Mouse (Mus musculus): ENCODE measurements around the gene Spice1. TPM values are rescaled to one million over a fixed set of nuclear protein-coding genes. Genes with fewer than 3 reads are reported as not detected.

Spice1 gene
- polyA plus RNA-seq (2012; rRNA removed) = 7.6 and 8.9 TPM in 2 replicates

- DNase-seq = peak; percentile 95
- under 1% methylated on average over 67 of the region's 67 CpGs for WGBS
These were observed at the start of gene Spice1 for GRCm38 (mm10) chr16:44347071-44347901. Gene Spice1, plus strand, starts transcription at chr16:44347121.

GRCm38 (mm10) chr16:44299438-44300093 is 47.4 kb upstream of the Spice1 start:
- DNase-seq = no peak
- TF ChIP-seq CTCF (IDR thresholded peaks at IDR 0.05; ENCODE audit: insufficient read depth, low read length) (peak; percentile 49), POLR2A (IDR thresholded peaks at IDR 0.05; ENCODE audit: borderline replicate concordance, extremely low read depth, low read depth, low read length) (no peak)
- WGBS = 82% methylated on average over 20 of the region's 20 CpGs

More at GRCm38 (mm10) chr16:44347071-44347901, at the start of gene Spice1:
- peaks cover 4% of the 10 kb centered on the region for H3K4me1 ChIP-seq (ENCODE audit: control insufficient read depth, insufficient read depth, low read length)
- peak; percentile 25; the same call in 1 of the 2 replicates for TF ChIP-seq CTCF (IDR thresholded peaks at IDR 0.05; ENCODE audit: insufficient read depth, low read length)
- peak; percentile 57; the same call in 1 of the 2 replicates for TF ChIP-seq POLR2A (IDR thresholded peaks at IDR 0.05; ENCODE audit: borderline replicate concordance, extremely low read depth, low read depth, low read length)
- H3K4me3 ChIP-seq (replicated peaks; ENCODE audit: extremely low read depth, low read depth, low read length) = peak within 1 kb of the TSS; percentile 71

GRCm38 (mm10) chr16:44302126-44302892 is 44.6 kb upstream of the Spice1 start:
- TF ChIP-seq CTCF (IDR thresholded peaks at IDR 0.05; ENCODE audit: insufficient read depth, low read length) (no peak), POLR2A (IDR thresholded peaks at IDR 0.05; ENCODE audit: borderline replicate concordance, extremely low read depth, low read depth, low read length) (no peak)
- Histone ChIP-seq H3K4me1 (ENCODE audit: control insufficient read depth, insufficient read depth, low read length) (no peaks in the 10 kb centered on the region), H3K4me3 (replicated peaks; ENCODE audit: extremely low read depth, low read depth, low read length) (no peak overlapping the region)
- no peak for DNase-seq
- 42% methylated on average over 10 of the region's 10 CpGs for WGBS

More at GRCm38 (mm10) chr16:44299438-44300093, 47.4 kb upstream of the Spice1 start:
- no peaks in the 10 kb centered on the region for H3K4me1 ChIP-seq (ENCODE audit: control insufficient read depth, insufficient read depth, low read length)
- H3K4me3 ChIP-seq (replicated peaks; ENCODE audit: extremely low read depth, low read depth, low read length) = no peak overlapping the region

- TF ChIP-seq CTCF (IDR thresholded peaks at IDR 0.05; ENCODE audit: insufficient read depth, low read length) (no peak), POLR2A (IDR thresholded peaks at IDR 0.05; ENCODE audit: borderline replicate concordance, extremely low read depth, low read depth, low read length) (no peak)
- H3K4me3 ChIP-seq (replicated peaks; ENCODE audit: extremely low read depth, low read depth, low read length) = no peak overlapping the region
- no peaks in the 10 kb centered on the region for H3K4me1 ChIP-seq (ENCODE audit: control insufficient read depth, insufficient read depth, low read length)
- WGBS = 66% methylated on average over 2 of the region's 2 CpGs
- DNase-seq = no peak
These were observed 43.1 kb upstream of the Spice1 start for GRCm38 (mm10) chr16:44303822-44304221.

GRCm38 (mm10) chr16:44305606-44306005 is 41.3 kb upstream of the Spice1 start:
- no peaks in the 10 kb centered on the region for H3K4me1 ChIP-seq (ENCODE audit: control insufficient read depth, insufficient read depth, low read length)
- 52% methylated on average over 3 of the region's 3 CpGs for WGBS
- DNase-seq = no peak
- no peak overlapping the region for H3K4me3 ChIP-seq (replicated peaks; ENCODE audit: extremely low read depth, low read depth, low read length)
- TF ChIP-seq POLR2A (IDR thresholded peaks at IDR 0.05; ENCODE audit: borderline replicate concordance, extremely low read depth, low read depth, low read length) (no peak), CTCF (IDR thresholded peaks at IDR 0.05; ENCODE audit: insufficient read depth, low read length) (no peak)

- H3K4me3 ChIP-seq (replicated peaks; ENCODE audit: extremely low read depth, low read depth, low read length) = no peak overlapping the region
- DNase-seq = no peak
- TF ChIP-seq CTCF (IDR thresholded peaks at IDR 0.05; ENCODE audit: insufficient read depth, low read length) = no peak
- no peak for TF ChIP-seq POLR2A (IDR thresholded peaks at IDR 0.05; ENCODE audit: borderline replicate concordance, extremely low read depth, low read depth, low read length)
- no peaks in the 10 kb centered on the region for H3K4me1 ChIP-seq (ENCODE audit: control insufficient read depth, insufficient read depth, low read length)
- WGBS = 38% methylated on average over 4 of the region's 4 CpGs
These were observed 33.5 kb upstream of the Spice1 start for GRCm38 (mm10) chr16:44313422-44313821.

GRCm38 (mm10) chr16:44316350-44316749 is 30.6 kb upstream of the Spice1 start:
- 80% methylated on average over 4 of the region's 4 CpGs for WGBS
- Histone ChIP-seq H3K4me1 (ENCODE audit: control insufficient read depth, insufficient read depth, low read length) (no peaks in the 10 kb centered on the region), H3K4me3 (replicated peaks; ENCODE audit: extremely low read depth, low read depth, low read length) (no peak overlapping the region)
- TF ChIP-seq CTCF (IDR thresholded peaks at IDR 0.05; ENCODE audit: insufficient read depth, low read length) = no peak
- no peak for TF ChIP-seq POLR2A (IDR thresholded peaks at IDR 0.05; ENCODE audit: borderline replicate concordance, extremely low read depth, low read depth, low read length)
- no peak for DNase-seq

- DNase-seq = no peak
- TF ChIP-seq POLR2A (IDR thresholded peaks at IDR 0.05; ENCODE audit: borderline replicate concordance, extremely low read depth, low read depth, low read length) (no peak), CTCF (IDR thresholded peaks at IDR 0.05; ENCODE audit: insufficient read depth, low read length) (no peak)
- WGBS = 68% methylated on average over 3 of the region's 3 CpGs
- Histone ChIP-seq H3K4me1 (ENCODE audit: control insufficient read depth, insufficient read depth, low read length) (no peaks in the 10 kb centered on the region), H3K4me3 (replicated peaks; ENCODE audit: extremely low read depth, low read depth, low read length) (no peak overlapping the region)
These were observed 26.7 kb upstream of the Spice1 start for GRCm38 (mm10) chr16:44320232-44320631.

- DNase-seq = no peak
These were observed 18.3 kb upstream of the Spice1 start for GRCm38 (mm10) chr16:44328644-44329043.

More at GRCm38 (mm10) chr16:44328644-44329043, 18.3 kb upstream of the Spice1 start:
- Histone ChIP-seq H3K4me1 (ENCODE audit: control insufficient read depth, insufficient read depth, low read length) (peaks cover 3% of the 10 kb centered on the region; the same call in 1 of the 2 replicates), H3K4me3 (replicated peaks; ENCODE audit: extremely low read depth, low read depth, low read length) (no peak overlapping the region)
- TF ChIP-seq POLR2A (IDR thresholded peaks at IDR 0.05; ENCODE audit: borderline replicate concordance, extremely low read depth, low read depth, low read length) (no peak), CTCF (IDR thresholded peaks at IDR 0.05; ENCODE audit: insufficient read depth, low read length) (no peak)
- WGBS = 48% methylated on average over 4 of the region's 4 CpGs

All from lung, adult 2 months (tissue).